Mouse (Mus musculus) neural tube, embryonic 10.5 days (tissue): ENCODE measurements around the gene Rpl18.
A peak's percentile ranks its signal among the peaks of the same experiment; 100 is the strongest.

Experiments used
- DNase-seq: peaks from one replicate; pipeline ENCODE4 v3.0.0-alpha.2; 2017; ENCODE audit warnings: low spot score; ENCODE audit errors: extremely low spot score

Gene Rpl18

GRCm38 (mm10) chr7:45730727-45731431 lies 15.6 kb downstream of the Rpl18 start:
- DNase-seq, result peak; percentile 69

GRCm38 (mm10) chr7:45733477-45733876 lies 18.2 kb downstream of the Rpl18 start:
- no peak for DNase-seq

- DNase-seq, result peak; percentile 82
These were observed 24.0 kb downstream of the Rpl18 start for GRCm38 (mm10) chr7:45739162-45739763.

- DNase-seq, result no peak
These were observed 24.6 kb downstream of the Rpl18 start for GRCm38 (mm10) chr7:45739820-45740219.

GRCm38 (mm10) chr7:45741308-45741707 lies 26.1 kb downstream of the Rpl18 start:
- DNase-seq, result no peak

- DNase-seq, result no peak
These were observed 26.5 kb downstream of the Rpl18 start for GRCm38 (mm10) chr7:45741777-45742176.

GRCm38 (mm10) chr7:45742338-45742737 lies 27.1 kb downstream of the Rpl18 start:
- DNase-seq, result no peak

GRCm38 (mm10) chr7:45744387-45744786 lies 29.1 kb downstream of the Rpl18 start:
- DNase-seq, result peak; percentile 50

GRCm38 (mm10) chr7:45746518-45746917 lies 31.3 kb downstream of the Rpl18 start:
- no peak for DNase-seq

- DNase-seq, result no peak
These were observed 32.2 kb downstream of the Rpl18 start for GRCm38 (mm10) chr7:45747450-45747849.

GRCm38 (mm10) chr7:45748110-45748509 lies 32.9 kb downstream of the Rpl18 start:
- DNase-seq, result no peak

GRCm38 (mm10) chr7:45749401-45749800 lies 34.1 kb downstream of the Rpl18 start:
- DNase-seq, result no peak

- no peak for DNase-seq
These were observed 34.9 kb downstream of the Rpl18 start for GRCm38 (mm10) chr7:45750162-45750561.

- DNase-seq, result no peak
These were observed 40.4 kb downstream of the Rpl18 start for GRCm38 (mm10) chr7:45755703-45756102.

GRCm38 (mm10) chr7:45759400-45759799 lies 44.1 kb downstream of the Rpl18 start:
- no peak for DNase-seq

- DNase-seq, result no peak
These were observed 44.9 kb downstream of the Rpl18 start for GRCm38 (mm10) chr7:45760151-45760550.

- DNase-seq, result no peak
These were observed 50.7 kb downstream of the Rpl18 start for GRCm38 (mm10) chr7:45765995-45766394.

GRCm38 (mm10) chr7:45766764-45767163 lies 51.5 kb downstream of the Rpl18 start:
- no peak for DNase-seq

- no peak for DNase-seq
These were observed 52.2 kb downstream of the Rpl18 start for GRCm38 (mm10) chr7:45767500-45767899.
